Mouse (Mus musculus): Measurements from ENCODE around the gene Irak2. TPM values are rescaled to one million over a fixed set of nuclear protein-coding genes. Genes with fewer than 3 reads are reported as not detected.

The Irak2 gene
- polyA plus RNA-seq, 1 experiment from 2014 or later = 1.5 TPM

DNA sequence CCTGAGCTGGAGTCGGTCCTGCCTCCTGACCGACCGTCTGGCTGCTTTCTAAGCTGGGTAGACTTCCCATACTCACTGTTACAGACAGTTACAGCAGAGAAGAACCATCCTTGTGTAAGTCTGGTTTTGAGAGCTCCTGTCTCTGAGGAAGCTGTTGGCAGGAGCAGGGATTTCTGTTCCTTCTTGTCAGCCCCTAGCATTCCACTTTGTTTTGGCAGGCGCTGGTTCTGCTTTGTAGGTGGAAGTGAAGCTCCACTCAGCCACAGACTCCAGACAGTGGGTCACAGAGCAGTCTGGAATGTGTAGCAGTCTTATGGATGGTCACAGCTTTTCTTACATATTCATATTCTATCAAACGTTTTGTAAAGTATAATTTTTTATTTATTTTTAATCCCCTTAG is 7.9 kb upstream of the Irak2 start:
- ATAC-seq = no peak
- 82% methylated on average over 5 of the region's 5 CpGs for WGBS
- Histone ChIP-seq H3K27ac (ENCODE audit: low read length) (no peak overlapping the region), H3K4me3 (replicated peaks; ENCODE audit: low read length) (no peak overlapping the region), H3K27me3 (replicated peaks; ENCODE audit: control insufficient read depth, insufficient read depth, low read length) (no peaks in the 10 kb centered on the region), H3K4me2 (ENCODE audit: low read length) (no peak overlapping the region), H3K36me3 (ENCODE audit: control insufficient read depth, insufficient read depth) (peaks cover 27% of the 10 kb centered on the region), H3K9me3 (ENCODE audit: control insufficient read depth, low read length) (no peaks in the 10 kb centered on the region), H3K9ac (replicated peaks; ENCODE audit: low read depth, low read length) (no peak overlapping the region), H3K4me1 (replicated peaks; ENCODE audit: control insufficient read depth, insufficient read depth, low read length) (peaks cover 5% of the 10 kb centered on the region)

DNA sequence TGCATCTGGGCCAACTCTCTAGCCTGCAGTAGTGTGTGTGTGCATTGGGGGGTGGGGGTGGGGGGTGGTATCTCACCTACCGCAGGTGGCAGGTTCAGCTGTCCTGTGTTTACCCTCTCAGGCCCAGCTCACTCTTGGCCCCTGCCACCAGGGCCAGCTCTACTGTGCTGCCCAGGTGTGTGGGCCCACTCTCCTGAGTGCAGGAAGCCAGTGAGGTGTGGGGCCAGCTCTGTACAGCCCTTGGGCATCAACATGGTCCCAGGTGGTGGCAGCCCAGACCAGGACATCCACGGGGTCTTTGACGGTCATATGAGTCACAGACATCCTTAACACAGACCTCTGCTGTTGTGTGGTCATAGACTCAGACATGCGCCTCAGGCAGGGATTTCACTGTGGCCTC is 5.4 kb upstream of the Irak2 start:
- 96% methylated on average over 4 of the region's 4 CpGs for WGBS
- Histone ChIP-seq H3K36me3 (ENCODE audit: control insufficient read depth, insufficient read depth) (peaks cover 27% of the 10 kb centered on the region), H3K27ac (ENCODE audit: low read length) (no peak overlapping the region), H3K27me3 (replicated peaks; ENCODE audit: control insufficient read depth, insufficient read depth, low read length) (no peaks in the 10 kb centered on the region), H3K9me3 (ENCODE audit: control insufficient read depth, low read length) (no peaks in the 10 kb centered on the region), H3K4me2 (ENCODE audit: low read length) (no peak overlapping the region), H3K4me3 (replicated peaks; ENCODE audit: low read length) (no peak overlapping the region), H3K9ac (replicated peaks; ENCODE audit: low read depth, low read length) (no peak overlapping the region), H3K4me1 (replicated peaks; ENCODE audit: control insufficient read depth, insufficient read depth, low read length) (no peaks in the 10 kb centered on the region)
- no peak for ATAC-seq

DNA sequence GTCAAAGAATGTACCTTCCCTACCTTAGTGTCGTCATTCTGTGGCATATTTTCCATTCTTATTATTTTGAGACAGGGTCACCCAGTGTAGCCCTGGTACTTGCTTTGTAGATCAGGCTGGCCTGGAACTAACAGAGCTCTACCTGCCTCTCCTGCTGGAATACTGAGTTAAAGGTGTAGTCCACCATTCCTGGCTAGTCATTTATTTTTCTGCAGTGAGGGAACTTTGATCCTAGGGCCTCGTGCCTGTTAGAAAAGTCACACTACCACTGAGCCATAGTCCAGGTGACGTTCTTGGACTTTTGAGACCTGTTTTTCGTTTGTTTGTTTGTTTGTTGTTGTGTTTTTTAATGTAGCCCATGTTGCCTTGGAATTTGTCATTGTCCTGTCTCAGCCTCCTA is 934 bp downstream of the Irak2 start:
- Histone ChIP-seq H3K4me3 (replicated peaks; ENCODE audit: low read length) (no peak overlapping the region), H3K4me1 (replicated peaks; ENCODE audit: control insufficient read depth, insufficient read depth, low read length) (peaks cover 6% of the 10 kb centered on the region; the same call in 1 of the 2 replicates)
- ATAC-seq = no peak

DNA sequence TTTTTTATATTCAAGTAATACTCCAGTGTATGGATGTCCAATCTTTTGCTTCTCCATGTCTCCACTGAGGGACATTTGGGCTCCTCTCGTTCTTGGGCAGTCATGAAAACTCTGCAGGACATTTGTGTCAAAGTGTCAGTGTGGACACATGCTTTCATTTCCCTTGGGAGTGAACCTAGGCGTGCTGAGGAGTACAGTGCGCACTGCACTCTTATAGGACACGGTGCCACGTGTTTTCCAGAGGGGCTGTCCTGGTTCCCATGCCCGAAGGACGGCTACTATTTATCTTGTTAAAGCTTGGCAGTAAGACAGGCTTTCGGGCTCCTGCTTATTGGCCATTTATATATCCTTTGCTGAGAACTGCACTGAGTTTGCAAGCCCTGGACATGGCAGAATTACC is 4.3 kb downstream of the Irak2 start:
- H3K36me3 ChIP-seq (ENCODE audit: control insufficient read depth, insufficient read depth) = no peaks in the 10 kb centered on the region
- H3K9me3 ChIP-seq (ENCODE audit: control insufficient read depth, low read length) = no peaks in the 10 kb centered on the region
- 84% methylated on average over 8 of the region's 8 CpGs for WGBS
- ATAC-seq = no peak
- no peak overlapping the region for H3K4me3 ChIP-seq (replicated peaks; ENCODE audit: low read length)
- H3K4me1 ChIP-seq (replicated peaks; ENCODE audit: control insufficient read depth, insufficient read depth, low read length) = peaks cover 6% of the 10 kb centered on the region; the same call in 1 of the 2 replicates
- H3K9ac ChIP-seq (replicated peaks; ENCODE audit: low read depth, low read length) = no peak overlapping the region
- H3K4me2 ChIP-seq (ENCODE audit: low read length) = no peak overlapping the region
- no peaks in the 10 kb centered on the region for H3K27me3 ChIP-seq (replicated peaks; ENCODE audit: control insufficient read depth, insufficient read depth, low read length)
- no peak overlapping the region for H3K27ac ChIP-seq (ENCODE audit: low read length)

More for the DNA sequence above, 934 bp downstream of the Irak2 start:
- Histone ChIP-seq H3K9me3 (ENCODE audit: control insufficient read depth, low read length) (no peaks in the 10 kb centered on the region), H3K27ac (ENCODE audit: low read length) (no peak overlapping the region), H3K9ac (replicated peaks; ENCODE audit: low read depth, low read length) (no peak overlapping the region), H3K36me3 (ENCODE audit: control insufficient read depth, insufficient read depth) (no peaks in the 10 kb centered on the region), H3K4me2 (ENCODE audit: low read length) (no peak overlapping the region), H3K27me3 (replicated peaks; ENCODE audit: control insufficient read depth, insufficient read depth, low read length) (no peaks in the 10 kb centered on the region)
- 87% methylated on average over 4 of the region's 4 CpGs for WGBS

DNA sequence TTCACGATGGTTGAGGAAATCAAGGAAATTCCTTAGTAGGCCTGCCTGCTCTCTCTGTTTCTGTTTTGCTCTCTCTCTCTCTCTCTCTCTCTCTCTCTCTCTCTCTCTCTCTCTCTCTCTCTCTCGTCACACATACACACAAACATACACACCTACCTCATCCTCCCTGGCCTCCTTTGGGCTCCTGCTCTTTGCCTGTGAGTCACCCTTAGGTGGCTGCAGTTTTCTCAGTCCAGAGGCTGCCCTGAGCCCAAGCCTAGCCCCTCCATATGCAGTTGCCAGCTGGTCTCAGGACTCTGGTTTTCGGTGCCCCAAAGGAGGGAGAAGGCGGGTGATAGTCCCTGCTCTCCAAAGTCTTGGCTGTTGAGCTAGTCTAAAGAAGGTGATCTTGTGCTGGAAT is 4.8 kb downstream of the Irak2 start:
- no peak overlapping the region for H3K27ac ChIP-seq (ENCODE audit: low read length)
- H3K4me1 ChIP-seq (replicated peaks; ENCODE audit: control insufficient read depth, insufficient read depth, low read length) = peaks cover 6% of the 10 kb centered on the region; the same call in 1 of the 2 replicates
- H3K36me3 ChIP-seq (ENCODE audit: control insufficient read depth, insufficient read depth) = no peaks in the 10 kb centered on the region
- no peaks in the 10 kb centered on the region for H3K9me3 ChIP-seq (ENCODE audit: control insufficient read depth, low read length)
- no peak overlapping the region for H3K4me2 ChIP-seq (ENCODE audit: low read length)
- H3K9ac ChIP-seq (replicated peaks; ENCODE audit: low read depth, low read length) = no peak overlapping the region
- 87% methylated on average over 4 of the region's 4 CpGs for WGBS
- no peak for ATAC-seq
- no peak overlapping the region for H3K4me3 ChIP-seq (replicated peaks; ENCODE audit: low read length)
- H3K27me3 ChIP-seq (replicated peaks; ENCODE audit: control insufficient read depth, insufficient read depth, low read length) = no peaks in the 10 kb centered on the region

DNA sequence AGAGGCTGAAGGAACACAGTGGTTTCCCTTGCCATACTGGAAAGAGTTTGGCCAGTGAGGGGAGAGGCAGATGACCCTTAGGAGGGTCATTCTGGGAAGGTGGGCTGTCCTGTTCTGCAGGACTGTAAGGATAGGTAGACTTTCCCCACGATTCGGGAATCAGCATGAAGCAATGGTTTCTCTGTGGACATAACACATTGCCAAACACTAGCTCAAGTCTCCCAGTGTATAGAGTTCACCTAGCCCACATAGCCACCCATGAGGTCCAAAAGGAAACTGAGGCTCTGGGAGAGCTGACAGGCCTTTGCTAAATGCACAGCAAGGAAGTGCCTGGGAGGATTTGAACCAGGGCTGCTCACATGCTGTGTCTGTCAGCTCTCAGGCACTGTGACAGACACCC is 5.7 kb downstream of the Irak2 start:
- 98% methylated on average over 2 of the region's 2 CpGs for WGBS
- H3K27ac ChIP-seq (ENCODE audit: low read length) = no peak overlapping the region
- no peak overlapping the region for H3K4me2 ChIP-seq (ENCODE audit: low read length)
- no peak overlapping the region for H3K4me3 ChIP-seq (replicated peaks; ENCODE audit: low read length)
- H3K9me3 ChIP-seq (ENCODE audit: control insufficient read depth, low read length) = no peaks in the 10 kb centered on the region
- H3K27me3 ChIP-seq (replicated peaks; ENCODE audit: control insufficient read depth, insufficient read depth, low read length) = no peaks in the 10 kb centered on the region
- H3K36me3 ChIP-seq (ENCODE audit: control insufficient read depth, insufficient read depth) = no peaks in the 10 kb centered on the region
- no peak overlapping the region for H3K9ac ChIP-seq (replicated peaks; ENCODE audit: low read depth, low read length)
- no peaks in the 10 kb centered on the region for H3K4me1 ChIP-seq (replicated peaks; ENCODE audit: control insufficient read depth, insufficient read depth, low read length)
- no peak for ATAC-seq

DNA sequence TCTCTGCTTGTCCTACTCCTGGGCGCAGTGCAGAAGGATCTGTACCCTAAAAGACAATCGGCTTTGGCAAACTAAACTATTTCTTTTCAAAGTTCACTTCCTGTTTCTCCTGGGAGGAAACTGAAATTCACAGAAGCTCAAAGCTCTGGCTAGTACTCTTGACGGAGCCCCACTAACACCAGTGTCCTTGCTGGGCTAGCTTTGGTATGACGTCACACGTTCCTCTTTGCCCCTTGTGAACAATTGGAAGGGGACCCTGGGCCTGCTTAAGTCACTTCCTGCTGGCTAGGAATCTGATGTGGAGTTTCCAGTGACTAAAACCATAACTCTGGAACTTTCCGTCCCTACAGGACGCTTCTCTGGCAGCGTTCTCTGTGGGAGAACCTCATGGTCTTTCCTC is 6.5 kb downstream of the Irak2 start:
- Histone ChIP-seq H3K9me3 (ENCODE audit: control insufficient read depth, low read length) (no peaks in the 10 kb centered on the region), H3K4me1 (replicated peaks; ENCODE audit: control insufficient read depth, insufficient read depth, low read length) (no peaks in the 10 kb centered on the region), H3K9ac (replicated peaks; ENCODE audit: low read depth, low read length) (no peak overlapping the region), H3K4me3 (replicated peaks; ENCODE audit: low read length) (no peak overlapping the region), H3K36me3 (ENCODE audit: control insufficient read depth, insufficient read depth) (no peaks in the 10 kb centered on the region), H3K27ac (ENCODE audit: low read length) (no peak overlapping the region), H3K27me3 (replicated peaks; ENCODE audit: control insufficient read depth, insufficient read depth, low read length) (no peaks in the 10 kb centered on the region), H3K4me2 (ENCODE audit: low read length) (no peak overlapping the region)
- no peak for ATAC-seq
- 85% methylated on average over 8 of the region's 8 CpGs for WGBS

DNA sequence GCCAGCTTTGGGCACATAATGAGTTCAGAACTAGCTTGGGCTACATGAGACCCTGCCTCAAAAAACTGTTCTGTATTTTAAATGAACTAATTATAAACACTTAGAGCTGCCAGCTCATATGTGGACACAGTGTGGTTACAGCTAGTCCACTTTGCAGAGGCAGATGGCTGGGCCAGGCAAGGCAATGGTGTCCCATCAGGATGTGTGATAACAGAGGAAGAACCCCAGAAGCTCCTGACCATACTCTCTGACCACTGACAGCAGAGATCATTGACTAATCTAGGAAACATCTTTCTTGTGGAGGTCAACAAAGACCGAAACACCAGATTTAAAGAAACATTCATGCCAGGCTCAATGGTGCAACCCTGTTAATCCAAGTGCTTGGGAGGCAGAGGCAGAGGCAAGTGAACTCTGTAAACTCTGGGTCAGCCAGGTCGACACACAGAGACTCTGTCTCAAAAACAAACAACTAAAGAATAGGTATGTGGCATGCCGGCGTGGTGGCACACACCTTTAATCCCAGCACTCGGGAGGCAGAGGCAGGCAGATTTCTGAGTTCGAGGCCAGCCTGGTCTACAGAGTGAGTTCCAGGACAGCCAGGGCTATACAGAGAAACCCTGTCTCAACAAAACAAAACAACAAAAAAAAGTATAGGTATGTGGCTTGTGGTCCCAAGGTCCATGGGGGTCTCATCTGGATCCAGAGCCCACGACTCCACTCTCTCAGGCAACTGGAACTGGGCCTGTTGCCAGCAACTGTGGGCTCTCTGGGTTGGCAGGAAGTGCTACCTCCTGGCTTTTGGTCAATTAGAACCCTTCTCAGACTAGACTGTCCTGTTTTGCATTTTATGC is 11.3 kb downstream of the Irak2 start:
- Histone ChIP-seq H3K27ac (ENCODE audit: low read length) (no peak overlapping the region), H3K9me3 (ENCODE audit: control insufficient read depth, low read length) (no peaks in the 10 kb centered on the region), H3K27me3 (replicated peaks; ENCODE audit: control insufficient read depth, insufficient read depth, low read length) (no peaks in the 10 kb centered on the region), H3K4me1 (replicated peaks; ENCODE audit: control insufficient read depth, insufficient read depth, low read length) (no peaks in the 10 kb centered on the region), H3K4me2 (ENCODE audit: low read length) (no peak overlapping the region), H3K36me3 (ENCODE audit: control insufficient read depth, insufficient read depth) (no peaks in the 10 kb centered on the region), H3K9ac (replicated peaks; ENCODE audit: low read depth, low read length) (no peak overlapping the region), H3K4me3 (replicated peaks; ENCODE audit: low read length) (no peak overlapping the region)
- 81% methylated on average over 7 of the region's 7 CpGs for WGBS
- ATAC-seq = no peak

DNA sequence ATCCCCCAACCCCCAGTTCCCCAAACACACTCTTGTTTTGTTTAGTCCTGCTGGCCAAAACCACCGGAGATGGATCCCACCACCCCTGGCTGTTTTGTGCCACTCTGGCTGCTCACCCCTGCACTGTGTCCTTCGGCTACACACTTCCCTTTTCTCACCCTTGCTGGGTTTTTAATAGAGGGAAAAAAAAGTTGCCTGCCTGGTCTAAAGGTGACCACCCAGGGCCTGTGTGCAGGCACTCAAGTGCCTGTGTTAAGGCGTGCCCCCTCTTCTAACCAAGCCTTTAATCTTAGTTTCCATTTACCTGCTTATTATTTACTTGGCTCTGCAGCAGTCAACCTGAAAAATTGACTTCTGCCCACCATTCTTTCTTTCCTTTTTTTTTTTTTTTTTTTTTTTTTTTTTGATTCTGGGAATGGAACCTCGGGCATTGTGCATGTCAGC is 12.0 kb downstream of the Irak2 start:
- WGBS = 72% methylated on average over 4 of the region's 4 CpGs
- ATAC-seq = no peak
- Histone ChIP-seq H3K36me3 (ENCODE audit: control insufficient read depth, insufficient read depth) (no peaks in the 10 kb centered on the region), H3K4me3 (replicated peaks; ENCODE audit: low read length) (no peak overlapping the region), H3K4me2 (ENCODE audit: low read length) (no peak overlapping the region), H3K27ac (ENCODE audit: low read length) (no peak overlapping the region), H3K4me1 (replicated peaks; ENCODE audit: control insufficient read depth, insufficient read depth, low read length) (no peaks in the 10 kb centered on the region), H3K27me3 (replicated peaks; ENCODE audit: control insufficient read depth, insufficient read depth, low read length) (no peaks in the 10 kb centered on the region), H3K9me3 (ENCODE audit: control insufficient read depth, low read length) (no peaks in the 10 kb centered on the region), H3K9ac (replicated peaks; ENCODE audit: low read depth, low read length) (no peak overlapping the region)
